Mouse (Mus musculus): ENCODE results near the gene 1700001K19Rik.

Gene 1700001K19Rik

GRCm38 (mm10) chr12:110687894-110688734 is 5.7 kb upstream of the 1700001K19Rik start:
- Histone ChIP-seq H3K4me1 (replicated peaks; ENCODE audit: low read depth, low read length) (peaks cover 68% of the 10 kb centered on the region), H3K36me3 (ENCODE audit: insufficient read depth, low read length) (peaks cover 65% of the 10 kb centered on the region), H3K27me3 (ENCODE audit: insufficient read depth, low read length) (no peaks in the 10 kb centered on the region), H3K4me3 (replicated peaks; ENCODE audit: low read length) (no peak overlapping the region), H3K9me3 (ENCODE audit: low read length) (no peaks in the 10 kb centered on the region)
- peak; percentile 27; the same call in 1 of the 2 replicates for TF ChIP-seq NANOG (IDR thresholded peaks at IDR 0.05; ENCODE audit: borderline replicate concordance, low read length)
- TF ChIP-seq CTCF (conservative IDR thresholded peaks at IDR 0.05; ENCODE audit: low read length) = no peak

GRCm38 (mm10) chr12:110683580-110683979 is 1.2 kb upstream of the 1700001K19Rik start:
- Histone ChIP-seq H3K4me1 (replicated peaks; ENCODE audit: low read depth, low read length) (peaks cover 55% of the 10 kb centered on the region), H3K4me3 (replicated peaks; ENCODE audit: low read length) (no peak overlapping the region), H3K9me3 (ENCODE audit: low read length) (no peaks in the 10 kb centered on the region), H3K27me3 (ENCODE audit: insufficient read depth, low read length) (no peaks in the 10 kb centered on the region), H3K36me3 (ENCODE audit: insufficient read depth, low read length) (peaks cover 25% of the 10 kb centered on the region)
- no peak for TF ChIP-seq NANOG (IDR thresholded peaks at IDR 0.05; ENCODE audit: borderline replicate concordance, low read length)

- peaks cover 51% of the 10 kb centered on the region for H3K4me1 ChIP-seq (replicated peaks; ENCODE audit: low read depth, low read length)
- H3K27me3 ChIP-seq (ENCODE audit: insufficient read depth, low read length) = no peaks in the 10 kb centered on the region
- H3K36me3 ChIP-seq (ENCODE audit: insufficient read depth, low read length) = peaks cover 16% of the 10 kb centered on the region
- TF ChIP-seq CTCF (conservative IDR thresholded peaks at IDR 0.05; ENCODE audit: low read length) (no peak), POU5F1 (IDR thresholded peaks at IDR 0.05; ENCODE audit: borderline replicate concordance, low read length) (no peak), NANOG (IDR thresholded peaks at IDR 0.05; ENCODE audit: borderline replicate concordance, low read length) (no peak)
- no peak overlapping the region for H3K4me3 ChIP-seq (replicated peaks; ENCODE audit: low read length)
- H3K9me3 ChIP-seq (ENCODE audit: low read length) = no peaks in the 10 kb centered on the region
Measured at GRCm38 (mm10) chr12:110681878-110682277, 541 bp downstream of the 1700001K19Rik start.

- no peaks in the 10 kb centered on the region for H3K9me3 ChIP-seq (ENCODE audit: low read length)
- peaks cover 9% of the 10 kb centered on the region for H3K36me3 ChIP-seq (ENCODE audit: insufficient read depth, low read length)
- H3K4me3 ChIP-seq (replicated peaks; ENCODE audit: low read length) = no peak overlapping the region
- TF ChIP-seq CTCF (conservative IDR thresholded peaks at IDR 0.05; ENCODE audit: low read length) = no peak
- no peak for TF ChIP-seq POU5F1 (IDR thresholded peaks at IDR 0.05; ENCODE audit: borderline replicate concordance, low read length)
- TF ChIP-seq NANOG (IDR thresholded peaks at IDR 0.05; ENCODE audit: borderline replicate concordance, low read length) = no peak
- peaks cover 45% of the 10 kb centered on the region for H3K4me1 ChIP-seq (replicated peaks; ENCODE audit: low read depth, low read length)
- no peaks in the 10 kb centered on the region for H3K27me3 ChIP-seq (ENCODE audit: insufficient read depth, low read length)
Measured at GRCm38 (mm10) chr12:110681191-110681590, 1.2 kb downstream of the 1700001K19Rik start.

GRCm38 (mm10) chr12:110674243-110674642 is 8.2 kb downstream of the 1700001K19Rik start:
- H3K36me3 ChIP-seq (ENCODE audit: insufficient read depth, low read length) = peaks cover 14% of the 10 kb centered on the region
- H3K27me3 ChIP-seq (ENCODE audit: insufficient read depth, low read length) = no peaks in the 10 kb centered on the region
- TF ChIP-seq CTCF (conservative IDR thresholded peaks at IDR 0.05; ENCODE audit: low read length) (peak; percentile 98), POU5F1 (IDR thresholded peaks at IDR 0.05; ENCODE audit: borderline replicate concordance, low read length) (no peak)
- peaks cover 32% of the 10 kb centered on the region for H3K4me1 ChIP-seq (replicated peaks; ENCODE audit: low read depth, low read length)
- H3K4me3 ChIP-seq (replicated peaks; ENCODE audit: low read length) = no peak overlapping the region
- no peaks in the 10 kb centered on the region for H3K9me3 ChIP-seq (ENCODE audit: low read length)

- TF ChIP-seq CTCF (conservative IDR thresholded peaks at IDR 0.05; ENCODE audit: low read length) = no peak
- Histone ChIP-seq H3K36me3 (ENCODE audit: insufficient read depth, low read length) (peaks cover 80% of the 10 kb centered on the region), H3K4me1 (replicated peaks; ENCODE audit: low read depth, low read length) (peaks cover 33% of the 10 kb centered on the region), H3K9me3 (ENCODE audit: low read length) (no peaks in the 10 kb centered on the region), H3K27me3 (ENCODE audit: insufficient read depth, low read length) (no peaks in the 10 kb centered on the region), H3K4me3 (replicated peaks; ENCODE audit: low read length) (no peak overlapping the region)
Measured at GRCm38 (mm10) chr12:110667466-110668077, 14.8 kb downstream of the 1700001K19Rik start.

GRCm38 (mm10) chr12:110661746-110662145 is 20.7 kb downstream of the 1700001K19Rik start:
- TF ChIP-seq NANOG (IDR thresholded peaks at IDR 0.05; ENCODE audit: borderline replicate concordance, low read length) = no peak
- no peak for TF ChIP-seq CTCF (conservative IDR thresholded peaks at IDR 0.05; ENCODE audit: low read length)
- TF ChIP-seq POU5F1 (IDR thresholded peaks at IDR 0.05; ENCODE audit: borderline replicate concordance, low read length) = no peak
- Histone ChIP-seq H3K4me3 (replicated peaks; ENCODE audit: low read length) (no peak overlapping the region), H3K36me3 (ENCODE audit: insufficient read depth, low read length) (peaks cover 99% of the 10 kb centered on the region), H3K27me3 (ENCODE audit: insufficient read depth, low read length) (no peaks in the 10 kb centered on the region), H3K4me1 (replicated peaks; ENCODE audit: low read depth, low read length) (peaks cover 34% of the 10 kb centered on the region), H3K9me3 (ENCODE audit: low read length) (no peaks in the 10 kb centered on the region)

GRCm38 (mm10) chr12:110651464-110651863 is 31.0 kb downstream of the 1700001K19Rik start:
- no peak overlapping the region for H3K4me3 ChIP-seq (replicated peaks; ENCODE audit: low read length)
- H3K9me3 ChIP-seq (ENCODE audit: low read length) = peaks cover 5% of the 10 kb centered on the region; the same call in 1 of the 2 replicates
- TF ChIP-seq CTCF (conservative IDR thresholded peaks at IDR 0.05; ENCODE audit: low read length) (no peak), NANOG (IDR thresholded peaks at IDR 0.05; ENCODE audit: borderline replicate concordance, low read length) (no peak), POU5F1 (IDR thresholded peaks at IDR 0.05; ENCODE audit: borderline replicate concordance, low read length) (no peak)
- H3K27me3 ChIP-seq (ENCODE audit: insufficient read depth, low read length) = no peaks in the 10 kb centered on the region
- H3K4me1 ChIP-seq (replicated peaks; ENCODE audit: low read depth, low read length) = no peaks in the 10 kb centered on the region
- H3K36me3 ChIP-seq (ENCODE audit: insufficient read depth, low read length) = peaks cover 98% of the 10 kb centered on the region

All from E14TG2a.4 (cell line).